Mouse (Mus musculus) mature B cell (primary cell): ENCODE measurements around the gene Pum1.

ENCODE experiments used
- in situ Hi-C: fragments of 300-500 bp; cut with MboI; formaldehyde crosslinking; loops from 2 replicates; pipeline ENCODE4 v1.14.3; 2019

Pum1 gene

DNA sequence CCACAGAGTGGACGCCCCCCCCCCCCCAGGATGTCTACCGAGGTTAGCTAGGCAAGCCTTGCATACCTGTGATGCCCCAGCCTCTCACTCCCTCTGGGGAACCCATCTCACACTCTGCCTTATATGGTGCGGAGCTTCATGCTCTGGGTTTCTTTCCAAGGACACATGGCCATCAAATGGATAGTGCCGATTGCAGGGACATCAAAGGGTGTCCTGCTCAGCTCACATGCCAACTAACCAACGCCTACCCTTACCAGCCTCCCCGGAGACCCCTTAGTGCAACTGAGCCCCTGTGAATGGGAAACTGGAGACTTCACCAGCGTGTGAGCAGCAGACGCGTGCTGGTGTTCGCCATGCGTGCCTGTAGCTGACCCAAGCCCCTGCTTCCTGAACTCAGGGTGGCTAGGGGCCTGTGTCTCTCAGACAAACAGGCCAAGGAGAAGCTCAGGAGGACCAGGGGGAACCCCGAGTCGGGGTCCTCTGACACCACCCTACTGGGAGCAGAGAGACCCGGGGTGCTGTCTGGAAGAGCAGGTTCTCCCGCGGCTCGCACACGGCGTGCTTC, 128.8 kb downstream of the Pum1 start:
- in situ Hi-C loops = no loop called here

DNA sequence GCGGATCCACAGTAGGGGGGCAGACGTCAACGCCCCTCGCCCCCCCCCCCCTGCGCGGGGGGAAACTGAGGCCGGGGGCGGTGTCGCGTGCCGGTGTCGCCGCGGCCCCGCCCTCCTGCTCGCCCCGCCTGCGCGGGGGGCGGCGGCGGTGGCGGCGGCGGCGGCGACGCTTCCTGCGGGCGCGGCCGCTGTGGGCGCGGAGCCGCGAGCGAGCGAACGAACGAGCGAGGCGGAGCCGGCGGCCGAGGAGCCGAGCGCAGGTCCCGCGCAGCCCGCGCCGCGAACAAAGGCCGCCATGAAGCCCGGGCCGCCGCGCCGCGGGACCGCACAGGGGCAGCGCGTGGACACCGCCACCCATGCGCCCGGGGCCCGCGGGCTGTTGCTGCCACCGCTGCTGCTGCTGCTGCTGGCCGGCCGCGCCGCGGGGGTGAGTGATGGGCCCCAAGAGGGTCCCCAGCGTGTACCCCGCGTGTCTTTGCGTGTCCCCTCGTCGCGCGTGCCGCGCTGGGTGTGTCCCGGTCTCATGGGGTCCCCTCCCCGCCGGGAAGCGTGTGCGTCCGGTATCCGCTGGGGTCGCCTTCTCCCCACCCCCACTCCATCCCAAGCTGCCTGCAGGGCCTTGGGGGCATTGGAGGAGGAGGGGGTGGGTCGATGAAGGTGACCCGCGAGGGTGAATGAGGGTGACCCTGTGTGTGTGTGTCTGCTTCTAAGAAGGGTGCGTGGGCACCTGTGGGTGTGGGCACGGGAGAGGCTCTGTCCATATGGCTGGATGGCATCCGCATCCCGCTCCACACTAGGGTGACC, 129.5 kb downstream of the Pum1 start, which contains the start of gene Sdc3:
Sdc3 (plus strand) TSS at position 162 of the 804 bp plus-strand sequence.
- in situ Hi-C loops = no loop called here

DNA sequence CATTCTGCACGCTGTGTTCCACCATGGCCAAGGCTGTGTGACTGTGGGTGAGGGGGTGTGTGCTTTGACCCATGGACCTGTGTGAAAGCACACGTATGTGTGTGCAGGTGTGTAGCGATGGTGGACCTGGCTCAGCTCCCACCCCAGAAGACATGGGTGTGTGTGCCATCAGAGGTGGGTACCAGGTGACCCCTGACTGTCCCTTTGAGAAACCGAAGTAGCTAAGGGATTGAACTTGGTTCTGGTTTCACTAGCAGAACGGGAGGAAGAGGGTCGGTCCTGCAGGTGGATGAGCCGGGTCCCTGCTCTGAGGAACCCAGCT, 130.0 kb downstream of the Pum1 start:
- in situ Hi-C loops = no loop called here

DNA sequence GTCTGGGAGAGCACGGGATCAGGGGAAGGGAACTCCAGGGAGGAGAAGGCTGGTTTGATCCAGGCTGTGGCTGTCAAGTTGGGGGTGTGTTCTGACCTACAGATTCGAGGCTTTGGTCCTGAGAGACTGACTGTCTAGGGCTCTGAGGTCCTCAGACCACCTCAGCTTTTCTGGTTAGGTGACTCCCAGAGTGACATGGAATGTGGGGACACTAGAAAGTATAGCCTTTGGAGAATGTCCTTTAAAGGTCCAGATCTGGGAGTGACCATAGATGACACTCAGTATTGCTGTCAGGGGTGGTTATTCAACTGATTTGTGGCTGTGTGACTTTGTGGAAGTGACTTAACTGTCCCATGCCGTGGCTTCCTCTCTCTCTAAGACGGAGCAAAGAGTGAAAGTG, 131.7 kb downstream of the Pum1 start:
- in situ Hi-C loops = no loop called here

DNA sequence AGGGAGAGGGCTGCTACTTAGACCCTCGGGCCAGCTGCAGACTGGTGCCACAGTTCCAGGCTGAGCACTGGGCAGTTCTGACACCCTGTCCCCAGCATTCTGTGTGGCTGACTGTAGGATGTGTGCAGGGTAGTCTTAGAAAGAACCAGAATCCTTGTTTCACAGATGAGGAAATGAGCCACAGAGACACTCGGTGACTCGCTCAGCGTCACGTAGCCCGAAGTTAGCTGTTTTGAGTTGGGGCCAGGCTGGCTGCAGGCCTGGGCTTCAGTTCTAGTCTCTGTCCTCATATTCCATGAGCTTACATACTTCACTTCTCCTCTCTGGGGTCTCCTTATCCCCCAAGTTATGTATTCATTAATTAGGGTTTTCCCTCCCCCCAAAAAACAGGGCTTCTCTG, 132.8 kb downstream of the Pum1 start:
- in situ Hi-C loops = no loop called here

DNA sequence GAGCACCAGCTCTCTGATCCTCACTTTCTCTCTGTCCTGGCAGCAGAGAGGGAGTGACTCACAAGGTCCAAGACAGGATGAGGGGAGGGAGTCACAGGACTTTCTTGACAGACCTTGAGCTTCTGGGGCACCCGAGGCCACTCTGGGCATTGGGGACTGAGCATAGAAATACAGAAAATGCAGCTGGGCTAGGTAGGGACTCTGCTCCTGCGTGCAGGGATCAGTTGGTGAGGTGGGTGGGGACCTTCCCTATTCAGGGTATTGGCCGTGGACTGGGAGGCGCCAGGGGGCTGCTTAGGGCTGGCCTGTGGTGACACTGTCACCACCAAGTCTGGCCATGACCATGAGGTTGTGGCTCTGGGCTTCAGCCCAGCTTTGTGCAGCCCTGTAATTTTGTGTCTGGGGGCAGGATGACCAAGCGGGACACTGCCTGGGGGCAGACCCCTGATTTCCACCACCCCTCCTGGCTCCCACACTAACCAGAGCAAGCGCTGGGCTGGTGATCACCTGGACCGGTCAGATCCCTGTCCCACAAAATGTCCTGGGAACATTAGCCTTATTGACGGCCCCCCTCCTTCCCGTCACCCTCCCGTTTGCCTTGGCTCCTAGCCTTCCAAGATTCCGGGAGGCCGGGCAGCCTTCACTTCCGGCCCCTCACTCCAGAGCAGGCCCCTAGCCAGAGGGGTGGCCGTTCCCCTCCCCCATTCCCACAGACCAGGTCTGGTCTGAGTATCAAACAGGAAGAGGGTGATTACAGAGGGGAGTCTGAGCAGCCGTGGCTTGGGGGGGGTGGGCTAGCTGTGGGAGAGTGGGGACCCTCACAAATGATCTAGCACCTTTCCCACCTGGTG, 134.3 kb downstream of the Pum1 start:
- in situ Hi-C loops = no loop called here

DNA sequence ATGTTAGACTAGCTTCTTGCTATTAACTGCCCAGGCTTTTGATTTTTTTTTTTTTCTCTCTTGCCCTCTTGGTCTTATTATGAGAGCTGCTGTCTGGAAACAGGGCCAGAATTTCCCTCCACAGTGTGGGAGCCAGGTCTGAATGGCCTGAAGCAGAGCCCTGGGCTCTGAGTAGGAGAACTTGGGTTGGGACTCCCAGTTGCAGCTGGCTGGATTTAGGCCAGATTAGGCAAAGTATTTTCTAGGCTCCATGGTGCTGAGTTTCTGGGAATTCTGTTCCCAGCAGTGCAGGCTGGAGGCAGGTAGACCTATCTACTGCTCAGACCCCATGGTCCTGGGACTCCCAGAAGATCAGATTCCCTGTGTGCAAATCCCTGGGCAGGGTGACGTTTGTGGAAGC, 135.3 kb downstream of the Pum1 start:
- in situ Hi-C loops = no loop called here

DNA sequence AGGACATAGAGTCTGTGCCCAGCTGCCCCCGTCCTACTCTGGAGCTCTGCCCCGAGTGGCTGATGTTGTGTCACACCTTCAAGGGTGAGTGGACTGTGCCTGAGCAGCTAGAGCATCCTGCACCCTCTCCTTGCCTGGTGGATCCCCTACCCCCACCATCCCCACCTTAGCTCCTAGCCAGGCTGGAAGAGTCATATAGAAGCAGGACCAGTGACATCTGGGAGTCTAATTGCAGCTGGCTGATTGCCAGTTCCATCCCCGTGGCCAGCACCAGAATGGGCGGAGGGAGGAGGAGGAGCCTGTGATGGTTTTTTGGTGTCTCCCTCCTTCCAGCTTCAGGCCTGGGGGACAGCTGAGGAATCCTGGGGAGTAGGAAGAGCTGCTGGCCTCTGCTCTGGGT, 136.0 kb downstream of the Pum1 start:
- in situ Hi-C loops = no loop called here

DNA sequence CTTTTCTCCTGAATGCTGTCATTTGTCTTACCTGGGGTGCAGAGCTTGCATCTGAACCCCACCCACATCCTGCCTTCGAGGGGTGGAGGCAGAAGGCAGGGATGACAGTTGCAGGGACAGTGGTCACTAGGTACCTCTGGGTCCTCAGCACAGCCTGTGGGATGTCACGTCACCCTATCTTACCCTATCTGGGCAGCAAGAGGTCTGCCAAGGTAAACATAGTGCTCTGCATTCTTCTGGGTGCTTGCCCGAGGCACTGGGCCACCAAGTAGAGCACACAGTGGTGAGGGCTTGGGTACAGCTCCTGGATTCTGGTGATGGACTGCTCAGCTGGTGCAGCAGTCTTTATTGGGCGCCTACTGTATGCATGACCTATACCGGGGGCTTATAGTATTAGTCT, 136.5 kb downstream of the Pum1 start:
- in situ Hi-C loops = no loop called here

DNA sequence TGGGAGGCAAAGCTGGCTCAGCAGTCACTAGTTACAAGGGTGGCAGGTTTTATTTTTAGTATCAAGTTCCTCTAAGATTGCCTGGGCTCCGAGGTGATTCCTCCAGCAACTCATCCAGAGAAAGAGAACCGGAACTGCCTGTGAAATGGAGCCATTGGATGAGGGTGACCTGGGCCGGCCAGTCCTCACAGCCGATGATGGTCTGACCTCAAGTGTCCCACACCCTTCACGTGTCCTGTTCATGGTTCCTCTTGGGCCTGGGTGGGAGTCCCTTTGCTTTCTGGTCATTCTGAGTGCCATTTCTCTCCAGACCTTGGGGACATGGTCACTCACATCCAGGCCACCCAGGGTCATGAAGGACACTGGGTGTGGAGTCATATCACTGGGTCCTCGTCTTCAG, 137.0 kb downstream of the Pum1 start:
- in situ Hi-C loops = no loop called here

DNA sequence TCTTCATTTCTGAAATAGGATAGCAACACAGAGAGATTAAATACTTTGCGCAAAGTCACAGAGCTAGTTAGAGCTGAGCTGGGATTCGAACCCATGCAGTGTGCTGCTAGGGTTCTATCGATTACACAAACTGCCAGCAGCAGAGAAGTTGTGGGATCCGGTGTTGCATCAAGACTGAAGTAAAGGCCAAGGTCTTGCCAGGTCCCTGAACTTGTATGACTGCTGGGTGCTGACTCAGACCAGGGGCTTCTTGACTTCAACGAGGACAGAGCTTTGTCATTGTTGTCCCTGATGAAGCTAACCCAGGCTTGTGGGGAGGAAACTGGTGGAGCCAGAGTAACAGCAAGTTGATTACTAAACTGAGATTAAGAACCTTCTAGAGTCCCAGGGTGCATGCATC, 138.1 kb downstream of the Pum1 start:
- in situ Hi-C loops = no loop called here

DNA sequence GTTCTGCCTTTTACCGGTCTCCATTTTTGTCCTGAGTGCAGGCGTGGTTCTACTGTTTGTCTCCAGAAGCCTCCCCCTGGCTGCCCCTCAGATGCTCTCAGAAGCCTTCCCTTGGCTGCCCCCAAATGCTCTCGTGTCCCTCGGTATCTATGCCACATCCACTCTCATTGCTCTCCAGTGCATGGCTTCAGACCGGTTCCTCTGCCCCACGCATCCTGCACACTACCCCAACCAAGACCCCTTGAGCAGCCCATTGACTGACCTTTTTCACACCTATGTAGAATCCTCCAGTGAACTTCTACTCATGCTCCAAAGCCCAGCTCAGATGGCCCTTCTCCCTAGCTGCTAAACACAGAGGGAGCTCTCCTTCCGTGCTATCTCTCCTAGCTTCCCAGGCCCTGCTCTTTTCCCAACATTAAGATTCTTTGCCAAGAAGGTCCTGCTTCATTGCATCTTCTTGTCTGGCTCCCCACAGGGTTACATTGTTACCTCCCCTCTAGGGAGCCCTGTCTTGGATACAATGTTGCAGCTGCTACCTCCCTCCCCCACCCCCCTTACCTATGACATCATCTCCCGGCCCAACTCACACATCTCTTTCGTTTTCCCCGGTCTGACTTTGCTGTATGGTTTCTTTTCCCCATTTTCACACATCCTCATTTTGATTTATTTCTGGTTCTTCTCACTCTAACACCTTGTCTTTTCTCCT, 138.7 kb downstream of the Pum1 start:
- in situ Hi-C loops = no loop called here

DNA sequence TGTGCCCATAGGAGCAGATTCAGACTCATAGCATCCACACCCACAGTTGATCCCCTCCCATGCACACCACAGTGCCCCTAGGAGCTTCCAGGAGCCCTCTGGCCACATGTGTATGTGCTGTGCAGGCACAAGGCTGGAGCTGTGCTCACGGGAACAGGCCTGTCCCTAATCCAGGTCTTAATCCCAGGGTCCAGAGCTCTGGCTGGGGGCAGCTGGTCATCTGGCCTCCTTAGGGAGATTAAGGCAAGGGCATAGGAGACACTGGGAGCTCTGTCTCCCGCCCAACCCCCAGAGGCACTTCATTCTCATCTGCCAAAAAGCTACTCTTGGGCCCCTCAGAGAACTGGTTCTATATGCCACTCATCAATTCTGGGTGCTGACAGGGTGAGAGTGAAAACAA, 140.5 kb downstream of the Pum1 start:
- in situ Hi-C loops = no loop called here

DNA sequence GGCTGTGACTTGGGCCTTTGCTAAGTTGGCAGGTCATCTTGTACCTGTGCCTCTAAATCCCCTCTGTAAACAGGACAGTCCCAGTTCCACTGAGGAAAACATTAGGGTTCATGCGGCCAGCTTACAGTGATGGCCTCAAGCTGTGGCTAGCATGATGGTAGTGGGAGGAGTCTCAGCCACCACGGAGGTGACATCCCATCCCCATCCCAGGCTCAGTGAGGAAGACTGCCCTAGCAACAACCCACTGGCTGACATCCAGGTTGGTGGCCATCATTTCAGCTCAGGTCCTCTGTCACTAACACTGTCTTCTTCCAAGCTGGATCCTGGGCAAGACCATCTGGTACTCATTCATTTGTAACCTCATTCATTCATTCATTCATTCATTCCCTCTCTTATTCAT, 141.2 kb downstream of the Pum1 start:
- in situ Hi-C loops = no loop called here

DNA sequence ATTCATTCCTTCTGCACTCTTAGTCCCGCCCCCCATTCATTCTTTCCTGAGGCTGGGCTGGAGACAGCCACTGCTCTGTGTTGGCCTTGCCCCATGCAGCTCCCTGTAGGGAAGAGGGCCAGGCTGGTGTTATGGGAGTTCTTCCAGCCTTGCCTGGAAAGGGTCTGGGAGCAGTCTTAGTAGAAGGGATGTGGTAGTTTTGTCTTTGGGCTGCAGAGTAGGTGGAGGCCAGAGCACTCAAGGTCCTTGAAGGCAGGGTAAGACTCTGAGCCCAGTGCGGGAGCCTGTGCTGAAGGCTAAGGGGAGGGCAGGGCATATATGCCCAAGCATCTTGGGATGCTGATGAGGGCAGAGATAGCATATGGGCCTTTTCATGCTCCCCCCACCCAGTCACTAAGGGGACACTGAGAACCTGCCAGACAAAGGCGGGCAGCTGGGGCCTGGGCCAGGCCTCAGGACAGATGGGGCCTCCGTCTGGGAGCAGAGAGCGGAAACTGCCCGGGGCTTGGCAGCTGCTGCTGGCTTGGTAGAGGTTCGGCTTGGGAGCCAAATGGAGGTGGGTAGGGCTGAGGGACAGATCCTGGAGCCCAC, 141.7 kb downstream of the Pum1 start:
- in situ Hi-C loops = no loop called here

DNA sequence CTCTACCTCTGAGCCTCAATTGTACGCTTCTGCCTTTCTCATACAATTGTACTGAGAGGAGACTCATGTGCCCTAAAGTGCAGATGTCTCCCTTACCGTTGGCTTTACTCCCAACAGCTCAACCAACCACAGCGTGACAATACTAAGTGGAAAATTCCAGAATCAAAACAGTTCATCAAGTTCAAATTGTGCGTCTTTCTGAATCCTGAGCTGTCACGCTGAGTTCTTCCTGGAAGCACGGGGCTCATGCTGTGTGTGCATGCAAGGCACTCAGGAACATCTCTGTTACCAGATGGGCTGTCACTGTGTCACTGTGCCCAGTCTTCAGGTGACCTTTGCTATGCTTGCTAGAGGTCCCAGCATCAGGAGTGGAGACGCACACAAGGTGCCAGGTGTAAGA, 142.6 kb downstream of the Pum1 start:
- in situ Hi-C loops = no loop called here

DNA sequence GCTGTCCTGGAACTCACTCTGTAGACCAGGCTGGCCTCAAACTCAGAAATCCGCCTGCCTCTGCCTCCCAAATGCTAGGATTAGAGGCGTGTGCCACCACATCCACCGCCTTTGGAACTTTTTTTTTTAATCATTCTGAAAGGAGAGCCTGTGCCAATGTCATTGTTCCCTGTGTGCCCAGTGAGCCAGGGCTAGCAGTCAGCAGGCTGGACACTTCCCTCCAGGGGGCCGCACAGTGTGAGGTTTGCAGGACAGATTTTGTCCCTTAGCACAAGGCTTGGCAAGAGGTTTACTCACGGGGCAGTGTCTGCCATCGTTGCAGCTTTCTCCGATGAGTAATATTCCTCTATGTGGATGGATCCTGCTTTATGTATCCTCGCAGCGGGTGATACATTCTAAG, 143.6 kb downstream of the Pum1 start:
- in situ Hi-C loops = no loop called here

DNA sequence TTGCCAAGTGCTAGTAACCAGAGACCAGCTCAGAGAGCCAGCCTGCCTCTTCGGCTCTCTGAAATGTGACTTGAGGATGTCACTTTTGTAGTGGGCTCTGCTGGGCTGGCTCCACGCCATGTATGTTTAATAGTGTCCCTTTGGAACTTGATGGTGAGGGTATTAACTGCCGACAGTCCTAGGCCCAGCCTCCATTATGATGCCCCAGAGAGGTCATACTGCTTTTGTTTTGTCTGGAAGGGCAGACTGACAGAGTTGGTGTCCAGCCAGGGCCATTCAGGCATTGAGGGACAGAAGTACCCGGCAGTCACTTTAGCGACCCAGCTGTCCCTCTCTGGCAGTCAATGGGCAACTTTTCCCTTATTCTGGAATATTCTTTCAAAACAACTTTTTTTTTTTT, 146.7 kb downstream of the Pum1 start:
- in situ Hi-C loops = no loop called here

DNA sequence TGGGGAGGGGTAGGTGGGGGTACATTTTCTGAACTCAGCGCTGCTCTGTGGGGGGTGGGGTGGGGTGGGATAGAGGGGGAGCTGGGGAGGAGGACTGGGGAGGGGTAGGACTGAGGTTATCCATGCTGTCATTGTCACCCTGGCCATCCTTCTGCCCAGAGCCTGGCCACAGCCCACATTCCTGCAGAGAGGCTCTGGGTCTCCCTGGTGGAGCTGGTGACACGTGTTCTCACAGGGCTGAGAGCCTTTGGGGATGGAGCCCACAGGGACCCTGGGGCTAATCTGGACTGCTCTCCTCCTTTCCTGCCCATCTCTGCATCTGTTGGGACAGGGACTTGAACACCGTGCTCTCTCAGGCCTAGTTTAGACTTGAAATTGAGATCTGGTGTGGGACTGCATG, 147.7 kb downstream of the Pum1 start:
- in situ Hi-C loops = no loop called here

DNA sequence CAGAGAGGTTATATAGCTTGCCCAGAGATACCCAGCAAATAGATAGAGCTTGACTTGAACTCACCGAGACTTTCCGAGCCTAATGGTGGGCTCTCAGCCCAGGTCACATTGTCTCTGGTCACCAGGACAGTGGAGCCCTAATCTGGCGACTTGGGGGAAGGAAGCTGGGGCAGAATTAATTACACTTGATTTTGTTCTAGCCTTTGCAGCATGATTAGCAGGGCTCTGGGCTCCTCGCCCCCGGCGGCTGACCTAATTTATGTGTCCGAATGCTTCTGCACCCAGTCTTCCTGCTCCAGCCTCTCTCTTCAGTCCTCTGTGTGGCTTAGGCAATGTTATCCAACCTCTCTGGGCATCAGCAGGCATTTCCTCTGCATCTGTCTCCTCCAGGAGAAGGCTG, 148.3 kb downstream of the Pum1 start:
- in situ Hi-C loops = no loop called here

DNA sequence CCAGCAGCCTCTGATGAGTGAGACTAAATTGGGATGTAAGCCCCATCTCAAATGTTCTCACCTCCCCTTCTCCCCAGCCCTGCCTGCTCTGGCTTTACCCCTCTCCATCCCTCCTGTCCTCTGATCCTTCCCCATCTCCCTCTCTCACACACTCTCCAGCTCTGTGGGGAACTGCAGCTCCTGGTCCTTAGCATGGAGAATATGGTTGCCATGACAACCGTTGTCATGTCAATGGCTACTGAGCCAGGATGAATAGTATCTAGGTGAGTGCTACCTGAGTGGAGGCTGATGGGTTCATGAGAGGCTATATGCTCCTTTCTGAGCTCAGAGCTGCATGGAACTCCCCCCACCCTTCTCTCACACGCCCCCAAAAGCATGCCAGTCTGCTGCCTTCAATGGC, 150.8 kb downstream of the Pum1 start:
- in situ Hi-C loops = no loop called here

DNA sequence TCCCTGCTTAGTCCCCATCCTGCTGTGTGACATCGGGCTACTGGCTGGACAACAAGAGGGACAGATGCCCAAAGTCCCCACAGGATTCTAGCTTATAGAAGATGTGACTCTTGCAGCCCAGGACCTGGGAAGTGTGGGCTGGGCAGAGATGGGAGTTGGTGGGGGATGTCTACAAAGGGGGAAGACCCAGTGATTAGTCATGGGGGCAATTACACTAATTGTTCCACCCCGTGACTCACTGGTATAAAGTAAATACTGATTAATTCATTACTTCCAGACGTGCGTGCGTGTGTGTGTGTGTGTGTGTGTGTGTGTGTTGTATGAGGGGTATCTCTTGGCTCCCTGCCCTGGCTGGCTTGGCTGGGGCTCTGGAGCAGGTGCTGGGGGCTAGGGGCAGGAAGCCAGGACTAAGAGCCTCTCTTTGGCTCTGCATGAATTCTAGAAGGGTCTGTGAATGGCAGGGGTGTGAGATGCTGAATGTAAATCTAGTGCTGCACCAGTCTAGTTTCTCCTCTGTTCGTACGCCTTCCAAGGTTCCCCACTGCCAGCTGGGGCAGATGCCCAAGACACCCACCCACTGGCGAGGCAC, 151.7 kb downstream of the Pum1 start:
- in situ Hi-C loops = no loop called here
